Mouse (Mus musculus): ENCODE measurements around the gene Lcn9.

The Lcn9 gene

DNA sequence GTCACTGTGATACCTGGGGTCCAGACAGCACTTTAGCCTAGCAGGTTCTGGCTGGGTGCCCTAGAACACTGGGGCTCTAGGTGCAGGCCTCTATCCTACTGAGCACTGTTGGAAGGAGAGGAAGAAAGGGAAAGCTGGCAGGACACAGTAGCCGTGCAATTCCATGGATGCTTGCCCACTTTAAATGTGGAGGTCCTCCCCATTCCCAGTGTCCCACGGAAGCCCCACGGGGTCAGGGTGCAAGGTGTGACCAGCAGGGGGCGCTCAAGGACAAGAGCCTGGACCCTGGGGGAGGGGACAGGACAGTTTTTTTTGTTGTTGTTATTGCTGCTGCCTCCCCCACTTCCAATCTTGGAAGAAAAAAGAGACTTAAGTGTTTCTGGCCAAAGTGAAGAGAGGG lies 27.4 kb downstream of the Lcn9 start:
- DNase-seq (ENCODE audit: low read depth): peak; percentile 37

DNA sequence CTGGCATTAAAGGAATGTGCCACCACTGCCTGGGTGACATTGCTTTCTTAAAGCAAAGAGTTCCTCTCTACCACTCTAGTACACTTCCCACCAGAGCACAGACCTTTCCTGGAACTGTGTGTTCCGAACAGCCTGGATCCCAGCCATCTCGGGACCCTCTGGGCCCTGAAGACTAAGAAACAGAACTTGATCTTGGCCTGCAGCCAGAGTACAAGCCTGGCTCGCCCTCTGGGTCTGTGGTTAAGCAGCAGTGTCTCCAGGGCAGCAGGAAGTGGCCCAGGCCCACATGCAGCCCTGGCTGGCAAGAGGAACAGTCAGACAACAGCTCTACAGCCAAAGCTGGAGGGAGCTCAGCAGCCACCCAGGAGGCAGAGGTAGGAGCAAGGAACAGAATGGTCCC lies 29.7 kb downstream of the Lcn9 start:
- peak; percentile 88 for DNase-seq (ENCODE audit: low read depth)

DNA sequence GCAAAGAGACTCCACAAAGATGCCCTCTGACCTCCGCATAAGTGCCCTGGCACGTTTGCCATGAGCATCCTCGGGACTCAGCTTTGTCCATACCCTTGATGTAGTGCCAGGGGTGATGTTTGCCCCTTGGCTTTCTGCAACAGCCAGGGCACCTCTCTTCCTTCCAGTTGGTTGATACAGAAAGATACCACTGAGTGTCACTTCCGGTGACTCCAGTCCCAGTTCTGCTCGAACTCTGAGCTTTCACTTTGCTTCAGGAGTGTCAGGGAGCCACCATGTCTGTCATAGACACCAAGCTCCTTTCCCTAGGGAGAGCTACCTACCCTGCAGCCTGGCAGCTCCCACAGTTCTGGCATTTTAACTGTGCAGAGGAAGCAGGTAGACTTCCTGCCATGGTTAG lies 31.0 kb downstream of the Lcn9 start:
- peak; percentile 54 for DNase-seq (ENCODE audit: low read depth)

DNA sequence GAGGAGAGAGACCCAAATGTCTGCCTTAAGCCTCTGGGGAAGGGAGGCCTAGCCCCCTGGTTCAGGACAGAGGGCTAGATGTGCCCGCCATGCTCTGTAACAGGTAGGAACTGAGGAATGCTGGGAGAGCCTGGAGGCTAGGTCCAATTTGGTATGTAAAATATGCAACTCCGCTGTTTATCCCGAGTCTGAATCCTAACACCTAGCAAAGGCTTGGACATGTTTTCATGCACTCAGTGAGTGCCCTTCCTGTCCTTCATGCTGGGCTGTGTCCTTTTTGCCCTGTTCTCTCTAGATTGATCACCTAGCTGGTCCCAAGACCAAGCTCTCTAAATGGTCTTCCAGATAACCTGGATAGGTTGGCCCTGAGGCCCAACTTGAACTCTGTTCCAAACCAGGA lies 36.9 kb downstream of the Lcn9 start:
- no peak for DNase-seq (ENCODE audit: low read depth)

DNA sequence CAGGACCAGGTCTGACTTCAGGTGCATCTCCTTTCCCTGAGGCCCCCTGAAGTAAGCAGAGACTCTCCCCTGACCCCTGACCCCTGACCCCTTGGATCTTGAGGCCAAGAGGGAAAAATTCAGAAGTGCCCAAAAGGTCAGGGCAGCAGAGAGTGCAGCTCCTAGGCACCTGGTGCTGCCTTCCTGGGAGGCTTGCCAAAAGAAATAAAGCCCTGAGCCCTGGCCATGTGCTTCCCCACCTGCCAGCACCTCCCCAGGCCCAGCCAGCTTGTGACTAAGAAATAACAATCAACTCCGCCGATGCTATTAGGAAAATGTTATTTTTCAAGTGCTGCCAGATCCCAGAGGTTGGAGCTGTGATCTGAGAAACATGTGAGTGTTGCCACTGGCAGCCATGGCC lies 39.1 kb downstream of the Lcn9 start:
- DNase-seq (ENCODE audit: low read depth): no peak

DNA sequence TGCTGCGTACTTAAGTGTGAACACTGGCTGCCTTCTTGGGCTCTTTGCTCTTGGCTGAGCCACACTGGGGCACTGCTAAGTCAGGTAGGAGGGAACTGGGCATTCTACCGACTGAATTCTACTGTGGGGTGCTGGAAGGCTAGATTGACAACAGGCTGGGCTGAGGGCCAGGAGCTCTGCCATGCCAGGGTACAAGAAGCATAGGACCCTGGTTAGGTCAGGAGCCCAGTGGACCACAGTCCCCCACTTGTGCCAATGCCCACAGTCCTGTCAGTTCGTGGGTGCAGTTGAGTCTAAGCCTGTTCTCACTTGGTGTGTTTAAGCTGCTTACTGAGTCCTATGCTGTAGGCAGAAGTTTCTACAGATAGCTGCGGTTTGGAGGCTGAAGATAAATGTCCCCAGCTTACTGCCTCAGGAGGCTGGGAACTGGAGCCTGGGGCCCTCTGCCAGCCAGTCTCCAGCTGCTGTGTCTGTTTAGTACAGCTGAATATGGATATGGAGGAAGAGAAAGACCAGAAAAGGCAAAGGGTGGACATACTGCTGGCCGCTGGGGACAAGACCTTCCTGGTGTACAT lies 39.8 kb downstream of the Lcn9 start:
- no peak for DNase-seq (ENCODE audit: low read depth)

DNA sequence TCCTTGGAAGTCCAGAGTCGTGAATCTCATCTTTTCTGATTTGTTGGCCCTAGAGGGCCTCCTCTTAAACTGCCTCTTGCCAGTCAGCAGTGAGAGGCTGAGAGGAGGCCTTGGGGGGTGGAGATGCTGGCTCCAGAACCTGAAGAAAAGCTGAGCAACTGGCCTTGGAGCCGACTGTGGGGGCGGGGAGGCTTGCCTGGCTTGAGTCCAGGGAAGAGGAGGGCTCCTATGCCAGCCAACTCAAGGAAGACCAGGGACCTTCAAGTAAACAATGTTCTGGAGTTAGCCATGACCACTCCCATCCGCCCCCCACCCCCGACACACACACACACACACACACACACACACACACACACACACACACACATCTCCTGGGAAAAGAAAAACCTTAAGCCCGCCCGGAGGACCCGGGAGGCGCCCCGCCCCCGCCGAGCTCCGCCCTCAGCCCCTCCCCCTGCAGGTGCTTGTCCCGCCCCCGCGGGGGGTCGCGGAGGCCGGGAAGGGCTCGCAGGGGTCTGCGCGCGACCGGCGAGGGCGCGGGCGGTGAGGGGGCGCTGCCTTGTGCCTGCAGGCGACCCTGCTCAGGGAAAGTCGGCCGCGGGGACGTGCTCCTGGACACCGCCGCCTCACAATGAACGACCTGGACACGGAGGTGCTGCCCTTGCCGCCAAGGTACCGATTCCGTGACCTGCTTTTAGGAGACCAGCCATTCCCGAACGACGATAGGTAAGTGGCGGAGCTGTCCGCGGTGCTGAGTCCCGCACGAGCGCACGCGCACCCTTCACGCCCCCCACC lies 40.6 kb downstream of the Lcn9 start, which contains the start of gene Kcnt1:
Gene Kcnt1 (plus strand): TSS at position 398 of the 795 bp plus-strand sequence.
- no peak for DNase-seq (ENCODE audit: low read depth)

DNA sequence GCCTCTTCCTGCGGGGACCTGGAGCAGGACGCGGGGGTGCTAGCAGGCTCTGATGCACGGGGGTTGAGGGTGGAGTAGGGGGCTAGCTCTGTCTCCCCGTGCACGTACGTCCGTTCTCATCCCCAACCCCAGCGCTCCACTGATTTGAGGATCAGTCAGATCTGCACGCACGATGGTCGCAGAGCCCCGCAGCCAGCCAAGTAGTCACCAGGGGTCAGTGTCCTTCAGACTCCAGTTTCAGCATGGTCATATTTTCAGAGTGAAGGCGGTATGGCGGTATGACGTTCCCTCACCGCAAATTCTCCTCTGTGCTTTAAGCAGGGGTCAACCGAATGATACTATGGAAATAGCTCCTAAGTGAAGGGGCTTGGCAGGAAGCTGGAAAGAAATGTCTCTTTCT lies 41.3 kb downstream of the Lcn9 start:
- no peak for DNase-seq (ENCODE audit: low read depth)

DNA sequence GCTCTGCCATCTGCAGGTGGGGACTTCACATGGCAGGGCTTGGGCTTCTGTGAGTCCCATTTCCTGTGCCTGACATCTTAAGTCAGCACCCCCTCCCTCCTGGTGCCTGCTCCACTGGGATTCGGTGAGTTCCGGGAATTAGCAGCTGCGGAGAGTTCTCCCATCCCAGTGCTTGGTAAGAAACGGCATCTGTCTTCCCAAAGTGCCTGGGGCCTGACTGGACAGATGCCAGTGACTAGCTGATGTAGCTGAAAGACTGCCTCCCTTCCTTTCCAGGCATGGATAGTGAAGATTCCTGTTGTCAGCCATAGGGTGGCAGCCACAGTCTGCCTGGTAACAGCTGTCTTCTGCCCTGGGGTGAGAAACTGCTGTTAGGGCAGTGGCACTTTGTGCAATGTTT lies 42.5 kb downstream of the Lcn9 start:
- DNase-seq (ENCODE audit: low read depth): no peak

DNA sequence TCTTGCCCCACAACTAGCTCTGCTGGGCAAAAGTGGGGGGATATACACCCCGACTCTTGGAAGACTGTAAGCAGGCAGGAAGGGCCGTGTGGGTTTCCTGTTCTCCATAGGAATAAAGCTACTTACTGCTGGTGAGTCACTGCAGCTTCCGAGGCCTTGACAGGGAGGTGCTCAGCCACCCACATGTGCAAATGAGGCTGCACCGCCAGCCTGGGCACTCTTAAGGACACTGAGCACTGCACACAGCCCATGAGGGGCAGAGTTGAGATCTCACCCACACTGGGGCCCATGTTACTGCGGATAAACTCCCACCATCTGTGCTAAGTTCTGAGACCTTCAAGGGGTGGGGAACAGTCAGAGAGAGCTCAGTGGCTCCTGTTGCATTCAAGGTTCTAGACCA lies 43.7 kb downstream of the Lcn9 start:
- peak; percentile 60 for DNase-seq (ENCODE audit: low read depth)

All from 416B (cell line).